Mouse (Mus musculus) spleen, adult 18-20 months (tissue): ENCODE measurements around the gene Atp8a1.

Experiments used
- DNase-seq, 2 experiments: peaks; one replicate each; pipeline ENCODE4 v3.0.0; 2022; ENCODE audit warnings: mixed read lengths in 2 of 2

Atp8a1 gene

GRCm38 (mm10) chr5:67758126-67758525, 89.1 kb downstream of the Atp8a1 start:
- DNase-seq, result no peak

- peak in 1 of 2 experiments; percentile 34 for DNase-seq
Measured at GRCm38 (mm10) chr5:67756138-67756537, 91.1 kb downstream of the Atp8a1 start.

GRCm38 (mm10) chr5:67753057-67753456, 94.2 kb downstream of the Atp8a1 start:
- no peak for DNase-seq

- no peak for DNase-seq
Measured at GRCm38 (mm10) chr5:67752629-67753028, 94.6 kb downstream of the Atp8a1 start.

- DNase-seq, result no peak
Measured at GRCm38 (mm10) chr5:67752007-67752406, 95.2 kb downstream of the Atp8a1 start.

- DNase-seq, result no peak
Measured at GRCm38 (mm10) chr5:67739261-67739660, 108.0 kb downstream of the Atp8a1 start.

- DNase-seq, result no peak
Measured at GRCm38 (mm10) chr5:67738133-67738532, 109.1 kb downstream of the Atp8a1 start.

GRCm38 (mm10) chr5:67735771-67736170, 111.5 kb downstream of the Atp8a1 start:
- no peak for DNase-seq

- DNase-seq, result no peak
Measured at GRCm38 (mm10) chr5:67733551-67734258, 113.5 kb downstream of the Atp8a1 start.

- DNase-seq, result no peak
Measured at GRCm38 (mm10) chr5:67733150-67733549, 114.1 kb downstream of the Atp8a1 start.

GRCm38 (mm10) chr5:67727755-67728154, 119.5 kb downstream of the Atp8a1 start:
- no peak for DNase-seq

- no peak for DNase-seq
Measured at GRCm38 (mm10) chr5:67726810-67727209, 120.4 kb downstream of the Atp8a1 start.

- DNase-seq, result no peak
Measured at GRCm38 (mm10) chr5:67701641-67702040, 145.6 kb downstream of the Atp8a1 start.

GRCm38 (mm10) chr5:67699418-67699817, 147.8 kb downstream of the Atp8a1 start:
- no peak for DNase-seq

GRCm38 (mm10) chr5:67698176-67698575, 149.1 kb downstream of the Atp8a1 start:
- no peak for DNase-seq

- no peak for DNase-seq
Measured at GRCm38 (mm10) chr5:67696741-67697596, 150.3 kb downstream of the Atp8a1 start.

- DNase-seq, result no peak
Measured at GRCm38 (mm10) chr5:67695055-67695710, 152.1 kb downstream of the Atp8a1 start.

GRCm38 (mm10) chr5:67690336-67690735, 156.9 kb downstream of the Atp8a1 start:
- no peak for DNase-seq

- DNase-seq, result no peak
Measured at GRCm38 (mm10) chr5:67688001-67688400, 159.2 kb downstream of the Atp8a1 start.

GRCm38 (mm10) chr5:67685906-67686305, 161.3 kb downstream of the Atp8a1 start:
- no peak for DNase-seq

- DNase-seq, result no peak
Measured at GRCm38 (mm10) chr5:67685461-67685860, 161.8 kb downstream of the Atp8a1 start.

- no peak for DNase-seq
Measured at GRCm38 (mm10) chr5:67678819-67679218, 168.4 kb downstream of the Atp8a1 start.

GRCm38 (mm10) chr5:67673008-67673407, 174.2 kb downstream of the Atp8a1 start:
- DNase-seq, result no peak

GRCm38 (mm10) chr5:67670158-67670557, 177.1 kb downstream of the Atp8a1 start:
- no peak for DNase-seq
